Mouse (Mus musculus): ENCODE results near the gene Zfp536. TPM values are rescaled to one million over a fixed set of nuclear protein-coding genes. Genes with fewer than 3 reads are reported as not detected.
A peak's percentile ranks its signal among the peaks of the same experiment; 100 is the strongest.

Gene Zfp536
- polyA plus RNA-seq, 1 experiment from 2014 or later: 9.0 TPM

DNA sequence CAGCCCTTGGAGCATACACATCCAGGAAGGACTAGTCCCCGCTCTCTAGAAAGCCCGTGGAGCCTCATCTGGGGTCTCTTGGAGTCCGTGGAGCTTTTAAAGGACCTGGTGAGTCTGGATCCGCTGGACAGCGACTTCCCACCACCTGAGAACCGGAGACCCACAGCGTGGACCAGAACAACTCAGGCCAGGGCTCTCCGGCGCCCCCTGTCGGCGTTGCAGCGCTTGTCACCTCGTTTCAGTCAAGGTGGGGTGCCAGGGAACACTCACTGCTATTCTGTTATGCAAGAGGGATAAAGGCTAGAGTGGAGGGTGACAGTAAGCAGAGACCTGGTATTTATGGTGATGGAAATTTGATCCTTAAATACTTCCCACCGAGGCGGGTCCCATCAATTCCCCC is 2.1 kb upstream of the Zfp536 start:
- Histone ChIP-seq H3K9me3 (ENCODE audit: low read length) (no peaks in the 10 kb centered on the region), H3K9ac (replicated peaks; ENCODE audit: low read length) (no peak overlapping the region), H3K27me3 (ENCODE audit: insufficient read depth, low read length) (peaks cover 55% of the 10 kb centered on the region), H3K4me3 (ENCODE audit: low read length) (no peak overlapping the region), H3K36me3 (ENCODE audit: insufficient read depth, low read length) (no peaks in the 10 kb centered on the region), H3K4me2 (replicated peaks; ENCODE audit: low read depth, low read length) (no peak overlapping the region), H3K27ac (ENCODE audit: low read length) (no peak overlapping the region), H3K4me1 (ENCODE audit: insufficient read depth, low read length) (peaks cover 18% of the 10 kb centered on the region)
- ATAC-seq (ENCODE audit: low FRiP score, low TSS enrichment): no peak
- 4% methylated on average over 15 of the region's 15 CpGs for WGBS

- no peak overlapping the region for H3K9ac ChIP-seq (replicated peaks; ENCODE audit: low read length)
- H3K36me3 ChIP-seq (ENCODE audit: insufficient read depth, low read length): no peaks in the 10 kb centered on the region
- H3K4me1 ChIP-seq (ENCODE audit: insufficient read depth, low read length): peaks cover 26% of the 10 kb centered on the region
- ATAC-seq (ENCODE audit: low FRiP score, low TSS enrichment): no peak
- no peak overlapping the region for H3K27ac ChIP-seq (ENCODE audit: low read length)
- no peak overlapping the region for H3K4me2 ChIP-seq (replicated peaks; ENCODE audit: low read depth, low read length)
- no peak overlapping the region for H3K4me3 ChIP-seq (ENCODE audit: low read length)
- H3K9me3 ChIP-seq (ENCODE audit: low read length): no peaks in the 10 kb centered on the region
- peaks cover 60% of the 10 kb centered on the region for H3K27me3 ChIP-seq (ENCODE audit: insufficient read depth, low read length)
- WGBS: 39% methylated on average over 11 of the region's 11 CpGs
These were observed 1.1 kb upstream of the Zfp536 start for GRCm38 (mm10) chr7:37774463-37774970.

GRCm38 (mm10) chr7:37773906-37774305 is 465 bp upstream of the Zfp536 start:
- H3K27ac ChIP-seq (ENCODE audit: low read length): no peak overlapping the region

DNA sequence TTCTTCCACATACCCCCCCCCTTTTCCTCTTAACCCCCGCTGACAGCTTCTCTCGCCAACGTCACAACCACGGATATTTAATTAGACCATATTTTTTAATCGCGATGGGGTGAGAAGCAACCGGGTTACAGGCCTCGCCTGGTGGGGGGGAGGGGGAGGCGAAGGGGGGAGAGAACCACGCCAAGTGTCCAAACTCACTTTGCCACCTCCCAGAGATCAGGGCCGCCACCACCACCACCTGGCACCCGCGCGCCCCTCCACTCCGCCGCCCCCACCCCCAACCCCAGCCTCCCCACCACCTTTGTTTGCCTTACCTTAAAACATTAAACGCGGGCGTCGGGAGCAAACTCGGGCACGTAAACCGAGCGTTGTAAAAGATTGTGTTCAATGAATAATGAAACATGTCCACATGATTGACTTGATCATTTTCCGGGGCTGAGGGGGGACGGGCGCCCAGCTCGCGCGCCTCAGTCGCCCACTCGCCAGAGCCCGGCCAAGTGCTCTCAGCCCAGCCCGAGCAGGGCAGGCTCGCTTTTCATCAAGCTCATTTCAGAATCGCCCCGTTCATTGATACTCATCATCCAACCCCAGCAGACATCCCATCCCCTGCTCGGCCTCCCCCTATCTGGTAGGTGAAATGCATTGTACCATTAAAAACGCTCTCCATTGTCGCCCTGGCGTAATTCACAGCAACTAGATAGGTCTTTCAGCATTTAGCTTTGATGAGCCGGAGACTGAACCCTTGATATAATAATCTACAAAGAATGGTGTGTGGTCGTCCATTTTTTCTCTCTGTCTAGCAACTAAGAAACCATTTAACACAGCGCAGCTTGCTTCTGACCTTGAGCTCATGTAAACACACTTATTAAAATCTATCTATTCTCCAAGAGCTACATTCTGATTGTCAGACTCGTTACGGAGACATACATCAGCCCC is 797 bp downstream of the Zfp536 start:
- Histone ChIP-seq H3K4me2 (replicated peaks; ENCODE audit: low read depth, low read length) (peak overlapping the region; percentile 98), H3K27me3 (ENCODE audit: insufficient read depth, low read length) (peaks cover 78% of the 10 kb centered on the region), H3K9ac (replicated peaks; ENCODE audit: low read length) (peak overlapping the region; percentile 62), H3K9me3 (ENCODE audit: low read length) (no peaks in the 10 kb centered on the region), H3K4me1 (ENCODE audit: insufficient read depth, low read length) (peaks cover 29% of the 10 kb centered on the region), H3K4me3 (ENCODE audit: low read length) (peak overlapping the region; percentile 63), H3K27ac (ENCODE audit: low read length) (no peak overlapping the region), H3K36me3 (ENCODE audit: insufficient read depth, low read length) (no peaks in the 10 kb centered on the region)
- ATAC-seq (ENCODE audit: low FRiP score, low TSS enrichment): no peak
- 0% methylated on average over 46 of the region's 46 CpGs for WGBS

More at GRCm38 (mm10) chr7:37773906-37774305, 465 bp upstream of the Zfp536 start:
- no peak overlapping the region; the same call in 1 of the 2 replicates for H3K4me2 ChIP-seq (replicated peaks; ENCODE audit: low read depth, low read length)
- ATAC-seq (ENCODE audit: low FRiP score, low TSS enrichment): no peak
- H3K4me3 ChIP-seq (ENCODE audit: low read length): peak overlapping the region; percentile 63
- no peaks in the 10 kb centered on the region for H3K9me3 ChIP-seq (ENCODE audit: low read length)
- WGBS: 22% methylated on average over 5 of the region's 5 CpGs
- H3K27me3 ChIP-seq (ENCODE audit: insufficient read depth, low read length): peaks cover 66% of the 10 kb centered on the region
- H3K36me3 ChIP-seq (ENCODE audit: insufficient read depth, low read length): no peaks in the 10 kb centered on the region
- peaks cover 28% of the 10 kb centered on the region for H3K4me1 ChIP-seq (ENCODE audit: insufficient read depth, low read length)
- no peak overlapping the region for H3K9ac ChIP-seq (replicated peaks; ENCODE audit: low read length)

GRCm38 (mm10) chr7:37771491-37772375 is 1.7 kb downstream of the Zfp536 start:
- Histone ChIP-seq H3K27me3 (ENCODE audit: insufficient read depth, low read length) (peaks cover 85% of the 10 kb centered on the region), H3K4me2 (replicated peaks; ENCODE audit: low read depth, low read length) (peak overlapping the region; percentile 98), H3K9me3 (ENCODE audit: low read length) (no peaks in the 10 kb centered on the region), H3K36me3 (ENCODE audit: insufficient read depth, low read length) (no peaks in the 10 kb centered on the region), H3K4me3 (ENCODE audit: low read length) (peak overlapping the region; percentile 63), H3K27ac (ENCODE audit: low read length) (no peak overlapping the region), H3K4me1 (ENCODE audit: insufficient read depth, low read length) (peaks cover 29% of the 10 kb centered on the region), H3K9ac (replicated peaks; ENCODE audit: low read length) (peak overlapping the region; percentile 62)
- under 1% methylated on average over 66 of the region's 75 CpGs for WGBS
- peak; percentile 37; the same call in 1 of the 2 replicates for ATAC-seq (ENCODE audit: low FRiP score, low TSS enrichment)

DNA sequence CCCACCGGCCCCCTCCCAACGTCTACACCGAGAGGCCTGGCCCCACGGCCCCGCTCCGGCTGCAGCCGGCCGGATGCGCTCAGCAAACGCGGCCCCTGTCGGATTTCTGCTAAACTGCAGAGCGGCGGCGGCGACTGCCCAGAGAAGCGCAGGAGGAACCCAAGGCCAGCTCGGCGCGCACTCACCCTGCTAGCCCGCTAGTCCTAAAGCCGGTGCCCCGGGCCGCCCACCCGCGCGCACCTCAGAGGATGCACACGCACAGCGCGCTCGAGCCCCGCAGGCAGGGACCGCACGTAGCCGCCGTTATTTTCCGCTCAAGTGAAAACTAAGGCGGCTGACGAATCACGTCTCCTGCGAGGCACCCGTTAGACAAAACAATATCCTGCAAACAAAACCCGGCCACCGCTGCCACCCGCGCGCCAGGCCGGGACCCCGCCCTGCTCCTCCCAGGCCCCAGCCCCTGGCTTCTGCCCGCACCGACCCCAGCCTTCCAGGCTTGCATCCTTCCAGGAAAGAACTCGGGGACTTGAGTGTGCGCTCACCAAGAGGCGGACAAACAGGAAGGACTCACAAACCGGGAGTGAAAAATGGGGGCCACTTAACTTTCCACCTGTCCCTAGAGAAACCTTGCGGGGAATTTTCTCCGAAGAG is 2.9 kb downstream of the Zfp536 start:
- peak overlapping the region; percentile 55 for H3K4me3 ChIP-seq (ENCODE audit: low read length)
- no peaks in the 10 kb centered on the region for H3K9me3 ChIP-seq (ENCODE audit: low read length)
- H3K4me2 ChIP-seq (replicated peaks; ENCODE audit: low read depth, low read length): peak overlapping the region; percentile 98
- H3K9ac ChIP-seq (replicated peaks; ENCODE audit: low read length): peak overlapping the region; percentile 64
- peaks cover 29% of the 10 kb centered on the region for H3K4me1 ChIP-seq (ENCODE audit: insufficient read depth, low read length)
- H3K27me3 ChIP-seq (ENCODE audit: insufficient read depth, low read length): peaks cover 81% of the 10 kb centered on the region
- no peaks in the 10 kb centered on the region for H3K36me3 ChIP-seq (ENCODE audit: insufficient read depth, low read length)
- H3K27ac ChIP-seq (ENCODE audit: low read length): no peak overlapping the region
- peak; percentile 87 for ATAC-seq (ENCODE audit: low FRiP score, low TSS enrichment)
- WGBS: 0% methylated on average over 57 of the region's 57 CpGs

DNA sequence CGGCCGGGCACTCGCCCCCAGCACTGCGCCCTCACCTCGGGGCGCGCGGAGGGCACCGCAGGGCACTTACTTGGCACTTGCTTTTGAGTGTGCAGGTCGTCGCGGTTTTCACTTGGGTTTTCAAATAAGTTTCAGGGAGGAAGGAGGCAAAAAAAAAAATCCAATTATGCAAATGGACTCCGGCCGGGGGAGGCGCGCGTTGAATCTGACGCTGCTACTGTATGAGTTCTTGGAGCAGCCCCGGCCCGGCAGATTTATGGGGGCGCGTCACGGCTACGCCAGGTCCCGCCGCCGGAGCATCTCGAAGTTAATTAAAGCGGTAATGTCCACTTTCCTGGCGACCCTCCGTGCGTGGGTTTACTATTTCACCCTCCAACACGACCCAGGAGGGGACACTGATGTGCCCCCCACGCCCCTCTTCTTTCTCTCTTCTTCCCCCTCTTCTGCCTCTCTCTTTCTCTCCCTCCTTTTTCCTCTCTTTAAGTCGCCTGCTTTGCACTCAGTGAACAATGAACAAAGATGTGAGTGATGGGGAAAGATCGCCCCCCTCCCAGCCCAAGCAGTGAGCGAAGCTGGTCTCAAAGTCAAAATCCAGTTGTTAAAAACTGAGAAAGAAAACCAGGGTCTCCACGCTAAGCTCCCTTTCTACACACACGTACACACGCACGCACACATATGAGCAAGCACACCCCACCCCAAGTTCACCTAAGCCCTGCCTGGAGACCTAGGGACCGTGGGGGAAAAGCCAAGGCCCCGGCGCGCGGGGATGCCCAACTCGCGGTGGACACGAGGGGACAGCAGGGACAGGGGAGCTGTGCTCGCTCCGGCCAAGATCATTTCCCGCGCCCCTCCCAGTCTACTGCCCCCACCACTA is 3.7 kb downstream of the Zfp536 start:
- Histone ChIP-seq H3K9me3 (ENCODE audit: low read length) (no peaks in the 10 kb centered on the region), H3K27me3 (ENCODE audit: insufficient read depth, low read length) (peaks cover 73% of the 10 kb centered on the region), H3K27ac (ENCODE audit: low read length) (0 out of 2 replicates have a peak overlapping the region, but pooled peaks have one; percentile 24), H3K4me2 (replicated peaks; ENCODE audit: low read depth, low read length) (peak overlapping the region; percentile 98), H3K9ac (replicated peaks; ENCODE audit: low read length) (peak overlapping the region; percentile 64), H3K4me1 (ENCODE audit: insufficient read depth, low read length) (peaks cover 29% of the 10 kb centered on the region), H3K4me3 (ENCODE audit: low read length) (peak overlapping the region; percentile 55), H3K36me3 (ENCODE audit: insufficient read depth, low read length) (no peaks in the 10 kb centered on the region)
- ATAC-seq (ENCODE audit: low FRiP score, low TSS enrichment): peak; percentile 75; the same call in 1 of the 2 replicates
- under 1% methylated on average over 50 of the region's 53 CpGs for WGBS

GRCm38 (mm10) chr7:37769004-37769403 is 4.4 kb downstream of the Zfp536 start:
- Histone ChIP-seq H3K27me3 (ENCODE audit: insufficient read depth, low read length) (peaks cover 70% of the 10 kb centered on the region), H3K9me3 (ENCODE audit: low read length) (no peaks in the 10 kb centered on the region), H3K36me3 (ENCODE audit: insufficient read depth, low read length) (no peaks in the 10 kb centered on the region), H3K9ac (replicated peaks; ENCODE audit: low read length) (peak overlapping the region; percentile 48), H3K27ac (ENCODE audit: low read length) (no peak overlapping the region), H3K4me3 (ENCODE audit: low read length) (peak overlapping the region; percentile 55), H3K4me2 (replicated peaks; ENCODE audit: low read depth, low read length) (peak overlapping the region; percentile 98), H3K4me1 (ENCODE audit: insufficient read depth, low read length) (peaks cover 29% of the 10 kb centered on the region)
- 1% methylated on average over 28 of the region's 28 CpGs for WGBS
- ATAC-seq (ENCODE audit: low FRiP score, low TSS enrichment): no peak

Measured in kidney, embryonic 16.5 days (tissue).